Mouse (Mus musculus) heart, adult 2 months (tissue): Measurements from ENCODE around the gene Taar3.

ENCODE experiments used
- CTCF ChIP-seq: fragments of 200-600 bp; IDR thresholded peaks from 2 replicates; pipeline ENCODE4 v1.8.1; 2022; ENCODE audit warnings: antibody characterized with exemption, mild to moderate bottlenecking, moderate library complexity
- POLR2A ChIP-seq: fragments of 200-500 bp; IDR thresholded peaks from 2 replicates; pipeline ENCODE4 v1.6.1; 2011; ENCODE audit warnings: mild to moderate bottlenecking, low read depth, low read length, control low read depth; ENCODE audit not compliant: insufficient read depth

DNA sequence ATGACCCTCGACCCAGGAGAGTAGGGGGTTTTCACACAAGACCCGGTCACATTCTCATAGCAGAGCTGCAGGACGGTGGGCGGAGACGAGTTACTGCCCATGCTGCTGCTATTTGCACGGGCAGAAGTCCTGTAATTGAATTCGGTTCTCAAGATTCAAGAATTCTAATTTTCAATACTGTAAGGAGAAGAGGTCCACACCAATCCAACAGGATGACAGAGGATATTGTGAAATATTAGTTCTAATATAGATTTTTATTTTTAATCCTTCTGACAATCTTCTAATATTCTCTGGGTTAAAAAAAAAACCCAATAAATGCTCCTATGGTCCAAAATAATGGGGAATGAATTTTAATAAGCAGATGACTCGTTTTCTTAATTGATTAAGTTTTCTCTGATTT, 36.2 kb downstream of the Taar3 start, which contains the start of gene Taar6:
- TF ChIP-seq POLR2A (no peak), CTCF (no peak)
